Mouse (Mus musculus) left cerebral cortex, postnatal 10 days (tissue): ENCODE data around the gene Tgfbrap1. TPM values are rescaled to one million over a fixed set of nuclear protein-coding genes. Genes with fewer than 3 reads are reported as not detected.

Experiments used
- DNase-seq, 2 experiments: peaks; one replicate each; pipeline ENCODE4 v3.0.0; 2021 to 2022; ENCODE audit warnings: low spot score in 2 of 2, mixed read lengths in 1 of 2; ENCODE audit errors: extremely low spot score in 1 of 2
- intact Hi-C: fragments of 180-260 bp; cut with DNase I; formaldehyde crosslinking; loops from one replicate; pipeline ENCODE4 v1.15.1; 2025
- total RNA-seq, 2 experiments: library from RNA; stranded (reverse); gene quantifications; 2 replicates each; pipeline ENCODE4 v1.2.3; 2021

Tgfbrap1 gene
- total RNA-seq, 2 experiments from 2014 or later, result 41.2 to 42.6 TPM

GRCm38 (mm10) chr1:43122616-43123015 lies 24.2 kb upstream of the Tgfbrap1 start:
- intact Hi-C loops, result no loop called here

GRCm38 (mm10) chr1:43120950-43121349 lies 22.5 kb upstream of the Tgfbrap1 start:
- intact Hi-C loops, result no loop called here
- no peak for DNase-seq

More at GRCm38 (mm10) chr1:43122616-43123015, 24.2 kb upstream of the Tgfbrap1 start:
- DNase-seq, result no peak

DNA sequence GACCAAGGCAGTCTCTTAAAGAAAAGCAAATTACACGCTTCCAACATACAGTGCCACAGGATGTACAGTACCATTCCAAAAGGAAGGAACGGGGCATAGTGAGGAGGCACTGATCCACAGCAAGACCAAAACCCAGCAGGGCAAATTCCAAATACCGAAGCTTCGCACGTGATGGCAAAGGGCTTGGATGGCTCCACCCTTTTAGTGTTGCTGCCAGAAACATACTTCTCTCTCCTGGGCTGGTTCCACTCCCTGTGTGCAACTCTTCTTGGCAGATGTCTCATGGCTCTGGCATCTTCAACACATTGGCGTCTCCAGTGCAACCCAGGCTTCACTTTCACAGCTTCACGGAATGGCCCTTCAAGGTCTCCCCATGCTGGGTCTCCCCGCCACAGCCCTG lies 19.0 kb upstream of the Tgfbrap1 start:
- no peak for DNase-seq
- intact Hi-C loops, result no loop called here

DNA sequence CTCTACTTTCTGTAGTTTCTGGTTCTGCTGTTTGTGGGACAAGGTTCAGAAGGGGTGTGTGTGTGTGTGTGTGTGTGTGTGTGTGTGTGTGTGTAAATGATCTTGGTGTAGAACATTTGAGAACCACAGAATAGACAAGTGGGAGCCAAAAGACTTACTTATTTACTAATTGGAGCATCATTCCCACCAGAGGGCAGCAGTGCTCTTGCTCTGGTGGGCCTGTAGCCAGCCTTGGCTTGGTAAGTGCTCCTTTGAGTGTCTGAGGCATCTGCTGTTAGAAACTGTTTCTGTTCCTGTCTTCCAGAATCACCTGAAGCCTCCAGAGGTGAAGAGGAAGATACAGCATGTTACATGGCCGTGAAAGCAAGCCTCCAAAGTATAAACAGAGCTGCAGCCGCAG lies 14.4 kb upstream of the Tgfbrap1 start:
- peak; percentile 58 to 71 for DNase-seq
- intact Hi-C loops, result no loop called here

GRCm38 (mm10) chr1:43110556-43110955 lies 12.1 kb upstream of the Tgfbrap1 start:
- intact Hi-C loops, result no loop called here
- peak in 1 of 2 experiments; percentile 65 for DNase-seq

- DNase-seq, result no peak
- intact Hi-C loops, result no loop called here
Measured at GRCm38 (mm10) chr1:43108729-43109128, 10.3 kb upstream of the Tgfbrap1 start.

GRCm38 (mm10) chr1:43094206-43094605 lies 4.2 kb downstream of the Tgfbrap1 start:
- DNase-seq, result no peak
- intact Hi-C loops, result no loop called here

DNA sequence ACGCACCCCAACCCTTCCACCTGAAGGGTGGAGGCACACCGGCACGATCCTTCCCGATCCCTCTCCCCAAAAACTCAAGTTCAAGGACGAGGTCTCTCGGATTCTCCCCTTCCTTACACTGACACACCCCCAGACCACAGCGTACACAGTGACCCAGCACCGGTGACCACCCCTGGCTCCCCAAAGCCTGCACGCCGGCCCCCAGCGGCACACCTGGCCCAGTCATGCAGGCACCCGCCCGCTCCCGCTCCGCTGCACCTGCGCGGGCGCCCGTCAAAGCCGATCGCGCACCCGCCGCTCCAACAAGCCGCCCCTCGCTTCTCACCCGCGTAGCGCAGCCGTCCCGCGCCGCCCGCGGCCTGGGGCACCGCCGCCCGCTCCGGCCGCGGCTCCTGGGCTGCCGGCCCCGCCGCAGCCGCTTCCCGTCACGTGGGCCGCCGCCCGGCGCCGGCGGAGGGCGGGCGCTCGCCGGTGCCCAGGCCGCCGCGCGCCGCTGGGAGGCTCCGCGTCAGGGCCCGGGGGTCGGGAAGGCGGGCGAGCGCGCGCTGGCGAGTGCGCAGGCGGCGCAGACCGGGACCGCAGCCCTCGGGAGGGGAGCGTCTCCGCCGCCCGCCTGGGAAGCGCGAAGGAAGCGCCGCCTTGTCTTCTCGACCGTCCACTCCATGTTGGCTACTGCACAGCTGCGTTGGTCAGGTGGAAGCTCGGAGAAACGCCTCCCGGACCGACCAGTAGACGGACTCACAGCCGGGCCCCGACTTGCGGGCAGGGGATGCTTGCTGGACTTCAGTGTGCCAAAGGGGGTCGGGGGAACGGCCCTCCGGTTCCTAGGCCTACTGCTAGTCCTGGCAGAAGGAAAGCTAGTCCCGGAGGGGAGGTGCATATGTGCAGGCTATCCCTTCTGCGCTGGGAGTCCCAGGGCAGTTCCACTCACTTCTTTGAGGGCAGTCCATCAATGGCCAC lies 6.1 kb downstream of the Tgfbrap1 start:
- intact Hi-C loops, result no loop called here
- DNase-seq, result peak; percentile 54 to 81

GRCm38 (mm10) chr1:43091306-43092055 lies 7.0 kb downstream of the Tgfbrap1 start:
- no peak for DNase-seq
- intact Hi-C loops, result no loop called here

DNA sequence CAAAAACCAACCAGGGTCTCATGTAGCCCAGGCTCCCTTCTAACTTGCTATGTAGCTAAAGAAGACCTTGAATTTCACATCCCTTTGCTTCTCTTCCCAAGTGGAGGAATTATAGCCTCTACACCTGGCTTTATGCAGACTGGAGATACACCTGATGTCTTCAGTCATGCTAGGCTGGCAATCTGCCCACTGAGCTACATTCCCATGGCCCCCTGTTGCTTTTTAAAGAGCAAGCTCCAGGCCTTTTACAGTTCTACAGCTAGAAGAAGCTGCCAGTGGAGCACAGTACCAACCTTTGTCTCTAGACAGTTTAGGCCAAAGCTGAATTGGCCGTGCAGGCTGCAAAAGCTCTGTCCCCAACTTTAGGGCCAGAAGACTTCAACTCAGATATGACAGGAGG lies 8.0 kb downstream of the Tgfbrap1 start:
- intact Hi-C loops, result no loop called here
- peak in 1 of 2 experiments; percentile 32 for DNase-seq

GRCm38 (mm10) chr1:43082946-43083345 lies 15.5 kb downstream of the Tgfbrap1 start:
- intact Hi-C loops, result no loop called here

GRCm38 (mm10) chr1:43078124-43078523 lies 20.3 kb downstream of the Tgfbrap1 start:
- intact Hi-C loops, result no loop called here
- DNase-seq, result no peak

More at GRCm38 (mm10) chr1:43082946-43083345, 15.5 kb downstream of the Tgfbrap1 start:
- DNase-seq, result no peak

DNA sequence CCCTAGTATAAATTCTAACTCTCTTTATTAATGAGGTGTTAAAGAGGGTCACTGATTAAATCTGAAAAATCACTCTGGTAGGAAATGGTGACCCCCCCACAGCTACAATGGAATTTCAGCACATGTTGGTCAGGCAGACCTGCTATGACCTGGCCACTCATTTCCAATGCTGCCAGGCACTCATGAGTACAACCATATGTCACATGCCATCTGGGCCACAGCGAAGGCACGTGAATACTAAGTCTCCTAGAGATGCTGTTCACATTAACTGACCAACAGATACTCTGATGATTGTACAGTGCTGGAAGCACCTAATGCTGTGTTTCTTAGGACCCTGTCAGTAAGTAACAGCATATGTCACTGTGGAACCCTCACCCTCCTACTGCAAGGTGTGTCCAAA lies 23.6 kb downstream of the Tgfbrap1 start:
- intact Hi-C loops, result no loop called here
- no peak for DNase-seq

DNA sequence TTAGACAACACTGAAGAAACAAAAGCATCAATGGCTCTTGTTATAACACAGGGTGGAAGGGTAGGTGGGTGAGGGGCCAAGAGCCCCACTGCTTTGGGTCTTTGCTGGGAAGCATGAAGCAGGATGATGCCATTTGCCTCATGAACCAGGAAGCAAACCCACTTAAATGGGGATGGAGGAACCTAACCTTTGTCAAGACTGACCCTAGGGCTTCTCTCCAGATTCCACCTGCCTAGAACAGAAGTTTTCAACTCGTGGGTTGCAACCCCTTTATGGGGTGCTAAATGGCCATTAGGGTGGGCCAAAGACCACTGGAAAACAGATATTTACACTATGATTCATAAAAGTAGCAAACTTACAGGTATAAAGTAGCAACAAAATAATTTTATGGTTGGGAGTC lies 25.9 kb downstream of the Tgfbrap1 start:
- intact Hi-C loops, result no loop called here
- DNase-seq, result no peak

GRCm38 (mm10) chr1:43072028-43072427 lies 26.4 kb downstream of the Tgfbrap1 start:
- intact Hi-C loops, result no loop called here
- DNase-seq, result no peak

DNA sequence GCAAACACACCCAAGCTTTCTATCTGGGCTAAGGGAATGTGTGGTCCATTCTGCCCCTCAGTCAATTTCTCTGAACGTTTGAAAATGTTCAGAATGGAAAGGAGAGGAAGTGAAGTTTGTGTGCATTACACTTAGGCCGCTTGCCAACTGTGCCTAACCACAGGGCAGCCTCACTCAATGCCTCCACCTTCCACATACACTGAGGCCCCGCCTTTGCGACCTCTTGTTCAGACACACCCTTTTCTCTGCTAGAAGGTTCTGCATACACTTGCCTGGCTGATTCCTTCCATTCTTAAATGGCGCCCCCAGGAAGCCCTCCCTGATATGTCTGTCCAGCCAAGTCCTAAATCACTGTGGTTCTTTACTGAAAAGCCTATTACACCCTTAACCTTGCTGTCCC lies 27.7 kb downstream of the Tgfbrap1 start:
- intact Hi-C loops, result no loop called here

DNA sequence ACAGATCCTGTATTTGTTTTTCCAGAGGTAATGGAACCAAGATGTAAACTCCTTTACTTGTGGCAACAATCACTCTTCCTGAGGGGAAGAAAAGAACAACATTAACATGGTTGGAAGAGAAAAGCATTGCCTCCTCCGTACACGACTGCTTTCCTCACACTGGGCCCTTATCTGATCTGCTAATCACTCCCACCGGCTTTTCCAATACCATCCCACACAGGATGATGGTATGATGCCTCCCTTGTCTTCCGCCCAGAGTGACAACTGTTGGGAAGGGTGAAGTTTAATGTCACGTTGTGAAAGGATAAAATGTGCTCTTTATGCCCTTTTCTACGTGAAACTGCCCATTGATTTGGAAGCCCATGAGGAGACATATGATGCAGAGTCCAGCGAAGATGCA lies 30.9 kb downstream of the Tgfbrap1 start:
- intact Hi-C loops, result loop anchor here (2.0 kb wide), 1 partner anchor 153 kb away; no protein-coding TSS in a partner anchor
- no peak for DNase-seq

More for the DNA sequence above, 27.7 kb downstream of the Tgfbrap1 start:
- no peak for DNase-seq

DNA sequence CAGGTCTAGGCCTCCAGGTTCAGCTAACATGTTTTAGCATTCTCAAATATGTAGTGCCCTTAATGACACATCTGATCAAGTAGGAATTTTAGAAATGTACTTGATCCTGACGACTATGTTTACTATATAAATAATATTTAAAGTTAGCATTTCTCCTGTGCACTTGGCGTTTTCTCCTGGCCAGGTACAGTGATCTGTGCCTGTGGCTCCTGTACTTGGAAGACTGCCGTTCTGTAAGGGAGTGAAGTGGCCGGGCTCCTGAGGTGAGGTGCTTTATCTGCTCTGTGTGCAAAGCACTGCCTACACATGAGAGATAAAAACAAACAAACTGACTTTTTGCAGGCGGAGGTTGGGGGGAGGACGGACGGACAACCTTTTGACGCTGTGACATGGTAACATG lies 31.9 kb downstream of the Tgfbrap1 start:
- intact Hi-C loops, result loop anchor here (2.0 kb wide), 1 partner anchor 152 kb away; no protein-coding TSS in a partner anchor
- DNase-seq, result no peak

GRCm38 (mm10) chr1:43065615-43066310 lies 32.7 kb downstream of the Tgfbrap1 start:
- DNase-seq, result peak; percentile 71 to 83
- intact Hi-C loops, result loop anchor here (2.0 kb wide), 1 partner anchor 151 kb away; no protein-coding TSS in a partner anchor
